Mouse (Mus musculus) forebrain, postnatal 0 days (tissue): ENCODE measurements around the gene Cpt1b. TPM values are rescaled to one million over a fixed set of nuclear protein-coding genes. Genes with fewer than 3 reads are reported as not detected.

Experiments
- ATAC-seq: fragments of 200-750 bp; cut with Nextera tagmentation; 2 replicates; pipeline ENCODE4 v1.8.0; 2017; ENCODE audit warnings: mild to moderate bottlenecking, moderate library complexity
- DNase-seq: peaks from one replicate; pipeline ENCODE4 v3.0.0-alpha.2; 2015
- H3K27ac ChIP-seq: fragments of 300-500 bp; sonication (generic); 2 replicates; pipeline ENCODE4 v1.5.1; 2014; ENCODE audit warnings: low read depth, mild to moderate bottlenecking, antibody characterized with exemption, low read length, moderate library complexity, mixed read lengths
- H3K27me3 ChIP-seq: fragments of 300-500 bp; sonication (generic); 2 replicates; pipeline ENCODE4 v1.6.1; 2014; ENCODE audit warnings: mild to moderate bottlenecking, low read length, mixed read lengths; ENCODE audit not compliant: insufficient read depth
- H3K36me3 ChIP-seq: fragments of 300-500 bp; sonication (generic); 2 replicates; pipeline ENCODE4 v1.6.1; 2014; ENCODE audit warnings: mild to moderate bottlenecking, moderate library complexity; ENCODE audit not compliant: insufficient read depth
- H3K4me1 ChIP-seq: fragments of 300-500 bp; sonication (generic); 2 replicates; pipeline ENCODE4 v1.6.1; 2014; ENCODE audit warnings: antibody characterized with exemption; ENCODE audit not compliant: insufficient read depth
- H3K4me2 ChIP-seq: fragments of 300-500 bp; sonication (generic); 2 replicates; pipeline ENCODE4 v1.6.1; 2014; ENCODE audit warnings: low read depth, mild to moderate bottlenecking, moderate library complexity
- H3K4me3 ChIP-seq: fragments of 300-500 bp; sonication (generic); 2 replicates; pipeline ENCODE4 v1.5.1; 2014; ENCODE audit warnings: low read depth, low read length, mixed read lengths
- H3K9ac ChIP-seq: fragments of 300-500 bp; sonication (generic); 2 replicates; pipeline ENCODE4 v1.6.1; 2014; ENCODE audit warnings: mild to moderate bottlenecking
- H3K9me3 ChIP-seq: fragments of 300-500 bp; sonication (generic); 2 replicates; pipeline ENCODE4 v1.6.1; 2016; ENCODE audit warnings: low read length
- CTCF ChIP-seq: sonication (generic); IDR thresholded peaks from 2 replicates; pipeline ENCODE4 v1.5.1; 2016; ENCODE audit warnings: antibody characterized with exemption, control low read depth, low read depth
- WGBS: fragments of 180-500 bp; shearing (Covaris S2); extraction: QIAGEN DNeasy Blood & Tissue Kit; methylation state at CpG from one replicate; pipeline ENCODE4 v1.1.7; 2014; 5-methylcytosine and 5-hydroxymethylcytosine counted together
- polyA plus RNA-seq: library from polyadenylated mRNA; unstranded; fragments of >200 nt; fragmentation: Nextera tagmentation; extraction: Ambion mirVana; gene quantifications from 2 replicates; pipeline ENCODE4 v1.2.1, GENCODE M21; 2015
- total RNA-seq: library from RNA; depleted of rRNA; stranded (reverse); fragments of >200 nt; gene quantifications from 2 replicates; pipeline ENCODE4 v1.2.3, GENCODE M21; 2014

Cpt1b gene
- total and polyA plus RNA-seq, 2 experiments from 2014 or later = 1.3 to 5.0 TPM

DNA sequence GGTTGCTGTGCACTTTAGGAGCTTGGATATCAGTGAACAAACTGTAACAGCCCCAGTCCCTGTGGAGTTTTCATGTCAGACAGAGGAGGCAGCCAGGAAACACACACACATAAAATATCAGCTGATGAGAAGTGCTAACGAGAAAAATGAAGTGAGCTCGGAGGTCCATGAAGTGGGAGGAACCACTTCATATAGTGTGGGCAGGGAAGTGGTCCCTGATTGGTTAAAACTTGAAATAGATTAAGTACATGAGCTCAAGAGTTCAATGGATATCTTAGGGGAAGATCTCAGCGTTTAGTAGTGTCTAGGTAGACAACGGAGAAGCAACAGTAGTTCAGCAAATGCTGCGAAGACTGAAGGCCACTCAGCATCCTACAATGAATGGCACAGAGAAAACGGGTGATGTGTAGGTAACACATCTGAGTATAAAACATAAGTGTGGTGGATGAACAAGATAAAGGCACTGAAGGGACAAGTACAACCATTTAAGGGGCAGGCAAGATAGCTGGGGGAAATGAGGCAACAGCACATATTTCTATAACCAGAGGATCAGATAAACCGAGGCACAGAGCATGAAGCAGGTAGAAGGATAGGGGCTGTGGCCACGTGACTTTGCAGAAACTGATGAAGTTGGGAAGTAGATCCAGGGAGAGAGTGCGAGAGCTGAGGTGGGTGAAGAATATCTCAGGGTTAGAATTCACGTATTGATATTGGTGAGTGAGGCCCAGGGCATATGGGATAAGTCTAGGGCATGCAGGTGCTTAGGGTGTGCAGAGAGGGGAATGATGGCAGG, 20.6 kb downstream of the Cpt1b start:
- Histone ChIP-seq H3K9me3 (peaks cover 5% of the 10 kb centered on the region; the same call in 1 of the 2 replicates), H3K36me3 (no peaks in the 10 kb centered on the region), H3K4me2 (no peak overlapping the region), H3K4me1 (no peaks in the 10 kb centered on the region), H3K27ac (no peak overlapping the region), H3K4me3 (no peak overlapping the region), H3K9ac (no peak overlapping the region), H3K27me3 (no peaks in the 10 kb centered on the region)
- no peak for DNase-seq
- no peak for ATAC-seq
- 82% methylated on average over 10 of the region's 10 CpGs for whole genome bisulfite sequencing
- no peak for TF ChIP-seq CTCF

DNA sequence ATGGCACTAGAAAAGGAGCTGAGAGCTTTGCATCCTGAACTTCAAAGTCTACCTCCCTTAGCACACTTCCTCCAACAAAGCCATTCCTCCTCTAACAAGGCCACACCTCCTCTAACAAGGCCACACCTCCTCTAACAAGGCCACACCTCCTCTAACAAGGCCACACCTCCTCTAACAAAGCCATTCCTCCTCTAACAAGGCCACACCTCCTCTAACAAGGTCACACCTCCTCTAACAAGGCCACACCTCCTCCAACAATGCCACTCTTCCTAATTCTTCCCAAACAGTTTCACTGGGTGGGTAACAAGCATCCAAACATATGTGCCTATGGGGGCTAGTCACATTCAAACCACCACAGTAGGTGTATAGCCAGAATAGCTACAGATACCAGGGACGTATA, 23.2 kb downstream of the Cpt1b start:
- Histone ChIP-seq H3K4me2 (no peak overlapping the region), H3K4me1 (no peaks in the 10 kb centered on the region), H3K9me3 (no peaks in the 10 kb centered on the region), H3K36me3 (no peaks in the 10 kb centered on the region), H3K27ac (no peak overlapping the region), H3K27me3 (no peaks in the 10 kb centered on the region), H3K4me3 (no peak overlapping the region), H3K9ac (no peak overlapping the region)
- no peak for ATAC-seq
- no peak for DNase-seq
- 94% methylated on average over 1 of the region's 1 CpGs for WGBS
- no peak for TF ChIP-seq CTCF

- H3K27ac ChIP-seq = no peak overlapping the region
- no peak for TF ChIP-seq CTCF
- no peak overlapping the region for H3K9ac ChIP-seq
- no peaks in the 10 kb centered on the region for H3K36me3 ChIP-seq
- H3K27me3 ChIP-seq = no peaks in the 10 kb centered on the region
- no peaks in the 10 kb centered on the region for H3K4me1 ChIP-seq
- ATAC-seq (no peak), DNase-seq (no peak)
- no peaks in the 10 kb centered on the region for H3K9me3 ChIP-seq
- no peak overlapping the region for H3K4me3 ChIP-seq
- WGBS = 55% methylated on average over 1 of the region's 1 CpGs
- H3K4me2 ChIP-seq = no peak overlapping the region
Measured at GRCm38 (mm10) chr15:89399716-89400115, 25.9 kb downstream of the Cpt1b start.

GRCm38 (mm10) chr15:89398146-89398545, 27.5 kb downstream of the Cpt1b start:
- Histone ChIP-seq H3K4me2 (no peak overlapping the region), H3K27ac (no peak overlapping the region), H3K27me3 (no peaks in the 10 kb centered on the region), H3K9me3 (no peaks in the 10 kb centered on the region), H3K36me3 (no peaks in the 10 kb centered on the region), H3K4me1 (no peaks in the 10 kb centered on the region), H3K4me3 (no peak overlapping the region), H3K9ac (no peak overlapping the region)
- DNase-seq (no peak), ATAC-seq (no peak)
- 55% methylated on average over 2 of the region's 2 CpGs for WGBS
- no peak for TF ChIP-seq CTCF

GRCm38 (mm10) chr15:89396883-89397282, 28.8 kb downstream of the Cpt1b start:
- ATAC-seq (no peak), DNase-seq (no peak)
- no peak overlapping the region for H3K4me2 ChIP-seq
- H3K27ac ChIP-seq = no peak overlapping the region
- H3K4me3 ChIP-seq = no peak overlapping the region
- no peaks in the 10 kb centered on the region for H3K9me3 ChIP-seq
- no peaks in the 10 kb centered on the region for H3K27me3 ChIP-seq
- no peaks in the 10 kb centered on the region for H3K36me3 ChIP-seq
- WGBS = 85% methylated on average over 4 of the region's 4 CpGs
- TF ChIP-seq CTCF = no peak
- H3K9ac ChIP-seq = no peak overlapping the region
- no peaks in the 10 kb centered on the region for H3K4me1 ChIP-seq

GRCm38 (mm10) chr15:89390081-89390480, 35.6 kb downstream of the Cpt1b start:
- 81% methylated on average over 10 of the region's 10 CpGs for WGBS
- no peak for ATAC-seq
- H3K9ac ChIP-seq = no peak overlapping the region
- DNase-seq = no peak
- no peaks in the 10 kb centered on the region for H3K9me3 ChIP-seq
- no peak overlapping the region for H3K4me2 ChIP-seq
- H3K27ac ChIP-seq = no peak overlapping the region
- H3K27me3 ChIP-seq = no peaks in the 10 kb centered on the region
- H3K4me1 ChIP-seq = no peaks in the 10 kb centered on the region
- no peak overlapping the region for H3K4me3 ChIP-seq
- H3K36me3 ChIP-seq = no peaks in the 10 kb centered on the region
- no peak for TF ChIP-seq CTCF

DNA sequence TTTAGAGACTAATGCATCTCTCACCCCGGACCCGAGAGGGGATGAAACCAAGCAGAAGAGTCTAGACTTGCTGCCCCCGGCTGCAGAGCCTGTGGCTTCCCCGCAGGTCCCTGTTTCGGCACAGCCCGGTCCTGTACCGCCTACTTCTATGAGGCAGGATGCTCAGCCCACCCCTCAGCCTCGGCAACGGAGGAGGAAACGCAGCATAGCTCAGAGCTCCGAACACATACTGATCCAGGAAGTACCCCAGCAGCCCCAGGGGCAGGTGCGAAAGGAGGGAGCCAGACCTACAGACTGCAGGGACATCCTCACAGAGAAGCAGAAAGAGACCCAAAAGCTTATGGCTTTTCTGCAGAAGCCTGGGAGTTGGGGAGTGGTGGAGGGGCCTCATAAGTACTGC, 38.5 kb downstream of the Cpt1b start:
- Histone ChIP-seq H3K27ac (no peak overlapping the region), H3K9ac (no peak overlapping the region), H3K4me3 (no peak overlapping the region), H3K4me2 (no peak overlapping the region), H3K4me1 (no peaks in the 10 kb centered on the region), H3K27me3 (no peaks in the 10 kb centered on the region), H3K36me3 (no peaks in the 10 kb centered on the region), H3K9me3 (no peaks in the 10 kb centered on the region)
- ATAC-seq (no peak), DNase-seq (no peak)
- TF ChIP-seq CTCF = no peak
- 59% methylated on average over 12 of the region's 12 CpGs for WGBS
